Mouse (Mus musculus) myocyte (in vitro differentiated cells): Measurements from ENCODE around the gene Dnaja4.

Source experiments
- CEBPB ChIP-seq: IDR thresholded peaks from 2 replicates; pipeline ENCODE4 v1.6.1; 2011; ENCODE audit warnings: mild to moderate bottlenecking, moderate library complexity; ENCODE audit not compliant: poor library complexity, insufficient read depth, severe bottlenecking
- E2F4 ChIP-seq: IDR thresholded peaks from one replicate; pipeline ENCODE4 v1.6.1; 2011; ENCODE audit warnings: mild to moderate bottlenecking, control low read depth, moderate library complexity; ENCODE audit not compliant: insufficient read depth
- MAX ChIP-seq: IDR thresholded peaks from one replicate; pipeline ENCODE4 v1.6.1; 2011; ENCODE audit warnings: low read depth, mild to moderate bottlenecking, control low read depth
- POLR2A ChIP-seq: IDR thresholded peaks from one replicate; pipeline ENCODE4 v1.6.1; 2011; ENCODE audit warnings: low read depth, mild to moderate bottlenecking, control low read depth, moderate library complexity; ENCODE audit not compliant: insufficient read length
- POLR2AphosphoS2 ChIP-seq: IDR thresholded peaks from one replicate; pipeline ENCODE4 v1.6.1; 2011; ENCODE audit warnings: low read depth, control low read depth; ENCODE audit not compliant: insufficient read length
- SRF ChIP-seq: IDR thresholded peaks from one replicate; pipeline ENCODE4 v1.6.1; 2011; ENCODE audit warnings: low read depth; ENCODE audit not compliant: control insufficient read depth, insufficient read length
- TCF12 ChIP-seq: IDR thresholded peaks from one replicate; pipeline ENCODE4 v1.6.1; 2011; ENCODE audit warnings: mild to moderate bottlenecking, control low read depth; ENCODE audit not compliant: poor library complexity, insufficient read depth, severe bottlenecking
- TCF3 ChIP-seq: IDR thresholded peaks from one replicate; pipeline ENCODE4 v1.6.1; 2011; ENCODE audit warnings: low read depth, control low read depth; ENCODE audit not compliant: insufficient read length
- USF1 ChIP-seq: IDR thresholded peaks from one replicate; pipeline ENCODE4 v1.6.1; 2011; ENCODE audit warnings: low read depth, mild to moderate bottlenecking, control low read depth, moderate library complexity

DNA sequence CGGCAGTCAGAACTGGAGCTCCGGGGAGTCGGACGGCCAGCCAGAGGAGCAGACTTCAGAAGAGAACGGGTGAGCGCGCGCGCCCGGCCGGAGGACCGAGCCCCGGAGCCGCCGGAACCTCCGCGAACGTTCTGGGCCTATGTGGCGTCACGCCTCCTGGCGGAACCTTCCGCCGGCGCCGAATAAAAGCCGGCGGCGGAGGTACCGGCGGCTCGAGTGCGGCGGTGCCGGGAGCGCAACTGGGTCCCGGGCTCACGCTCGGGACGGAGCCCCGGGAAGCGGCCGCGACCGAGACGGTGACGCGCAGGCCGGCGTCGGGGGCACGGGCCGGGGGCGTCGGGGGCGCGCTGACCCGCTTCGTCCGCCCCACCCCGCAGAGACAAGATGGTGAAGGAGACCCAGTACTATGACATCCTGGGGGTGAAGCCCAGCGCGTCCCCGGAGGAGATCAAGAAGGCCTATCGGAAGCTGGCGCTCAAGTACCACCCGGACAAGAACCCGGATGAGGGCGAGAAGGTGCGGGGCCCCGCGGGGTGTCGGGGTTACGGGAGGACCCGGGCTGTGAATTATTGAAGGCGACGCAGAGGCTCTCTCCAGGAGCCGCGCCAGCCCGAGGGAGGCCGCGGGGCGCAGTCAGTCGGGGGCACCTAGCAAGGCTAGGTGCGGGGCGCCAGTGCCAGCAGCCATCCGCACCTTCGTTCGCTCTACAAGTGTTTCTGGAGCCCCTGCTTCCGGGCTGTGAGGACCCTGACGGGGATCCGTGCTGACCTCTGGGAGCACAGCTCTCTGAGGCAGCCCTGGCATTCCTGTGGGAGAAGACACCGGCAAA is 886 bp downstream of the Dnaja4 start:
- TF ChIP-seq POLR2A: peak; percentile 75
- no peak for TF ChIP-seq USF1
- TF ChIP-seq TCF3: no peak
- no peak for TF ChIP-seq CEBPB
- no peak for TF ChIP-seq TCF12
- peak; percentile 56 for TF ChIP-seq POLR2AphosphoS2
- TF ChIP-seq E2F4: no peak
- TF ChIP-seq MAX: no peak
- TF ChIP-seq SRF: no peak
